Comparison of ENCODE assay signal across 14 mouse cellular contexts in genomic region chr8:72057643-72058042, GRCm38 (mm10). TPM values are rescaled to one million over a fixed set of nuclear protein-coding genes. Genes with fewer than 3 reads are reported as not detected.
"Had no signal": no experiment of that assay in that cellular context is flagged by ENCODE, and none has a peak within 500 bp of the region (broad histone marks: within the 10 kb centered on the region; RNA-seq: fewer than 3 reads in every experiment).

No protein-coding gene starts in this region.

RNA-seq across cellular contexts. Expression of gene Olfr372, which starts 16.6 kb away (rescaled TPM):
- total RNA-seq: heart, postnatal 10 days; heart, postnatal 14 days; heart, postnatal 25 days; heart, postnatal 36 days; heart, postnatal 4 days; hematopoietic stem cell, adult 5-6 weeks; hindbrain, postnatal 0 days; layer of hippocampus, adult 18-20 months; layer of hippocampus, adult 2 months; layer of hippocampus, adult 8-10 months; layer of hippocampus, postnatal 10 days; layer of hippocampus, postnatal 14 days; layer of hippocampus, postnatal 25 days; layer of hippocampus, postnatal 36 days had no signal

RNA-seq across cellular contexts. Expression of gene Olfr373, which starts 25.3 kb away (rescaled TPM):
- total RNA-seq: heart, postnatal 10 days; heart, postnatal 14 days; heart, postnatal 25 days; heart, postnatal 36 days; heart, postnatal 4 days; hematopoietic stem cell, adult 5-6 weeks; hindbrain, postnatal 0 days; layer of hippocampus, adult 18-20 months; layer of hippocampus, adult 2 months; layer of hippocampus, adult 8-10 months; layer of hippocampus, postnatal 10 days; layer of hippocampus, postnatal 14 days; layer of hippocampus, postnatal 25 days; layer of hippocampus, postnatal 36 days had no signal

RNA-seq across cellular contexts. Expression of gene Cyp4f18, which starts 48.2 kb away (rescaled TPM):
- total RNA-seq: hindbrain, postnatal 0 days; layer of hippocampus, adult 18-20 months; layer of hippocampus, adult 2 months; layer of hippocampus, adult 8-10 months; layer of hippocampus, postnatal 10 days; layer of hippocampus, postnatal 14 days; layer of hippocampus, postnatal 25 days; layer of hippocampus, postnatal 36 days had no signal

RNA-seq across cellular contexts. Expression of gene Olfr374, which starts 49.2 kb away (rescaled TPM):
- total RNA-seq: heart, postnatal 10 days; heart, postnatal 14 days; heart, postnatal 25 days; heart, postnatal 36 days; heart, postnatal 4 days; hematopoietic stem cell, adult 5-6 weeks; hindbrain, postnatal 0 days; layer of hippocampus, adult 18-20 months; layer of hippocampus, adult 2 months; layer of hippocampus, postnatal 10 days; layer of hippocampus, postnatal 14 days; layer of hippocampus, postnatal 25 days; layer of hippocampus, postnatal 36 days had no signal
